Comparison of ENCODE assay signal across 14 mouse cellular contexts in the genomic region with DNA sequence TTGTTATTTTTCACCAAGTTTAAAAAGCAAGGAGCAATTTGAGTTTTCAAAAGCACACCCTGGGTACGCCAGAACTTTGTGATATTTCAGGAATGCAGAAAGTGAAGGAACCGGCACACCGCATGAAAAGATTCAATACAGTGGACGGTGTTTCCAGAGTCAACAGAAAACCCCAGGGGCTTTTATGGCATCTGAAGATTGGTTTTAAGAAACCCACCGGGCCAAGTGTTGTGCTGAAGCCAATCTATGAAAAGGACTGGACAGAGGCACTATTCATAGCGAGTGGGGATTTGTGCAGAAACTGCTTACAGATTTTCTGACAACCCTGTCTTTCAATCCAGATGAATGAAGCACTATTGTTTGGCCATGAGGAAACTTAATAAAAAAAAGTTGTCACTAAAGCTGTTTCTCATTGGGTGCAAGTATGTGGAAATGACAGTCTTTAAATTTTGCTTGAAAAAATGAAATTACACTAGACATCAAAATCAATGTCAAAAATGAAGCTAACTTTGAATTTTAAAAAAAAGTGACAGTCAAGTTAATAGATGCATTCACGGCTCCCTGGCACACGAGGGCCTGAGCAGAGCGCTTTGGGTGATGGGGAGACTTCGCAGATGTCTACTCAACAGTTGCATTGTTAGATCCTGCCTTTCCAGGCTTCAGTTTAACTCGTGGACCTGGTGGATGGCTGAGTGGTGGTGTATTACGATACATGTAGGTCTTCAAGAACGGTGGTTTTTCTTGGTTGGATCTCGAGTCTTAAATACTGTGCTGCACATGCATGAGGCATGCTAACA. TPM values are rescaled to one million over a fixed set of nuclear protein-coding genes. Genes with fewer than 3 reads are reported as not detected.
DNase-seq lines count a peak whose midpoint lies in the region; ATAC-seq lines count a peak whose summit lies in the region.
"Had no signal": no experiment of that assay in that cellular context is flagged by ENCODE, and none has a peak within 500 bp of the region (broad histone marks: within the 10 kb centered on the region; RNA-seq: fewer than 3 reads in every experiment).

No protein-coding gene starts in this region.

- H3K9me3 ChIP-seq in forebrain, embryonic 11.5 days (ENCODE audit: control insufficient read depth, low read length) = no peaks in the 10 kb centered on the region
- H3K9me3 ChIP-seq in forebrain, embryonic 16.5 days (ENCODE audit: control insufficient read depth, low read length) = no peaks in the 10 kb centered on the region
- H3K9me3 ChIP-seq in embryonic facial prominence, embryonic 11.5 days (replicated peaks; ENCODE audit: control insufficient read depth, low read length) = no peaks in the 10 kb centered on the region
- no peaks in the 10 kb centered on the region for H3K9me3 ChIP-seq in hindbrain, embryonic 13.5 days
- no peaks in the 10 kb centered on the region for H3K9me3 ChIP-seq in liver, embryonic 11.5 days (ENCODE audit: control insufficient read depth, low read length)
- H3K9me3 ChIP-seq: neural tube, embryonic 13.5 days had no signal

- H3K4me1 ChIP-seq in forebrain, embryonic 11.5 days (replicated peaks; ENCODE audit: control insufficient read depth, insufficient read depth, low read length) = peaks cover 5% of the 10 kb centered on the region; the same call in 1 of the 2 replicates
- peaks cover 5% of the 10 kb centered on the region for H3K4me1 ChIP-seq in forebrain, embryonic 16.5 days (replicated peaks; ENCODE audit: control insufficient read depth, insufficient read depth, low read length)
- H3K4me1 ChIP-seq in embryonic facial prominence, embryonic 11.5 days (ENCODE audit: control insufficient read depth, insufficient read depth, low read length) = no peaks in the 10 kb centered on the region
- H3K4me1 ChIP-seq in hindbrain, embryonic 13.5 days (replicated peaks) = peaks cover 26% of the 10 kb centered on the region
- no peaks in the 10 kb centered on the region for H3K4me1 ChIP-seq in liver, embryonic 11.5 days (replicated peaks; ENCODE audit: control insufficient read depth, insufficient read depth, low read length)

- 33% methylated on average over 14 of the region's 14 CpGs for WGBS in forebrain, embryonic 11.5 days
- 32% methylated on average over 14 of the region's 14 CpGs for WGBS in forebrain, embryonic 16.5 days
- WGBS in embryonic facial prominence, embryonic 11.5 days = 28% methylated on average over 14 of the region's 14 CpGs
- WGBS in hindbrain, embryonic 13.5 days = 45% methylated on average over 14 of the region's 14 CpGs
- 76% methylated on average over 14 of the region's 14 CpGs for WGBS in liver, embryonic 11.5 days

- no peak overlapping the region for H3K4me3 ChIP-seq in forebrain, embryonic 11.5 days (ENCODE audit: low read depth, low read length)
- no peak overlapping the region for H3K4me3 ChIP-seq in forebrain, embryonic 16.5 days (replicated peaks; ENCODE audit: low read length)
- H3K4me3 ChIP-seq in embryonic facial prominence, embryonic 11.5 days (ENCODE audit: low read depth, low read length) = no peak overlapping the region
- H3K4me3 ChIP-seq in hindbrain, embryonic 13.5 days = no peak overlapping the region
- no peak overlapping the region for H3K4me3 ChIP-seq in liver, embryonic 11.5 days (ENCODE audit: low read depth, low read length)
- H3K4me3 ChIP-seq: neural tube, embryonic 13.5 days had no signal

- 0 out of 2 replicates have a peak, but pooled peaks have one; percentile 37 for ATAC-seq in forebrain, embryonic 11.5 days (replicated peaks; ENCODE audit: low FRiP score)
- no peak for ATAC-seq in forebrain, embryonic 16.5 days
- no peak for ATAC-seq in embryonic facial prominence, embryonic 11.5 days (replicated peaks; ENCODE audit: insufficient number of reproducible peaks, low FRiP score, low TSS enrichment, low read depth)
- ATAC-seq in hindbrain, embryonic 13.5 days (ENCODE audit: low FRiP score) = no peak
- ATAC-seq in liver, embryonic 11.5 days (replicated peaks; ENCODE audit: low FRiP score) = no peak

- H3K9ac ChIP-seq in forebrain, embryonic 11.5 days (ENCODE audit: low read length) = no peak overlapping the region
- no peak overlapping the region for H3K9ac ChIP-seq in forebrain, embryonic 16.5 days (replicated peaks; ENCODE audit: low read depth, low read length)
- no peak overlapping the region for H3K9ac ChIP-seq in embryonic facial prominence, embryonic 11.5 days (replicated peaks; ENCODE audit: low read length)
- H3K9ac ChIP-seq in hindbrain, embryonic 13.5 days = no peak overlapping the region
- no peak overlapping the region for H3K9ac ChIP-seq in liver, embryonic 11.5 days (ENCODE audit: low read depth, low read length)
- H3K9ac ChIP-seq: neural tube, embryonic 13.5 days had no signal

- no peaks in the 10 kb centered on the region for H3K36me3 ChIP-seq in forebrain, embryonic 11.5 days (ENCODE audit: control insufficient read depth, insufficient read depth, low read length)
- no peaks in the 10 kb centered on the region for H3K36me3 ChIP-seq in forebrain, embryonic 16.5 days (ENCODE audit: control insufficient read depth, insufficient read depth)
- H3K36me3 ChIP-seq in embryonic facial prominence, embryonic 11.5 days (replicated peaks; ENCODE audit: control insufficient read depth, insufficient read depth, low read depth, low read length) = no peaks in the 10 kb centered on the region
- H3K36me3 ChIP-seq in hindbrain, embryonic 13.5 days = no peaks in the 10 kb centered on the region
- H3K36me3 ChIP-seq in liver, embryonic 11.5 days (ENCODE audit: control insufficient read depth, insufficient read depth, low read length) = no peaks in the 10 kb centered on the region
- H3K36me3 ChIP-seq: neural tube, embryonic 13.5 days had no signal

- no peak for DNase-seq in forebrain, embryonic 11.5 days (ENCODE audit: low spot score)
- peak; percentile 14 to 26 for DNase-seq in left cerebral cortex, postnatal 25 days (ENCODE audit: low spot score in 2 of 2)
- DNase-seq in left cerebral cortex, postnatal 14 days (ENCODE audit: low spot score in 2 of 2) = no peak
- DNase-seq in embryonic facial prominence, embryonic 11.5 days (ENCODE audit: low spot score) = peak; percentile 60
- DNase-seq in liver, embryonic 11.5 days (ENCODE audit: low spot score) = no peak
- DNase-seq in thymus, postnatal 36 days = no peak
- DNase-seq: kidney, postnatal 36 days; right cerebral cortex, postnatal 25 days had no signal

- peak overlapping the region; percentile 38; the same call in 1 of the 2 replicates for H3K27ac ChIP-seq in forebrain, embryonic 11.5 days (ENCODE audit: low read depth, low read length)
- no peak overlapping the region for H3K27ac ChIP-seq in forebrain, embryonic 16.5 days (ENCODE audit: low read length)
- no peak overlapping the region for H3K27ac ChIP-seq in embryonic facial prominence, embryonic 11.5 days (replicated peaks; ENCODE audit: low read depth, low read length)
- H3K27ac ChIP-seq in hindbrain, embryonic 13.5 days = no peak overlapping the region
- H3K27ac ChIP-seq in liver, embryonic 11.5 days (ENCODE audit: low read depth, low read length) = no peak overlapping the region

- peak overlapping the region; percentile 16; the same call in 1 of the 2 replicates for H3K4me2 ChIP-seq in forebrain, embryonic 11.5 days (ENCODE audit: low read depth, low read length, severe bottlenecking)
- H3K4me2 ChIP-seq in forebrain, embryonic 16.5 days (ENCODE audit: low read length) = no peak overlapping the region
- peak overlapping the region; percentile 10; the same call in 1 of the 2 replicates for H3K4me2 ChIP-seq in embryonic facial prominence, embryonic 11.5 days (ENCODE audit: low read depth, low read length)
- 0 out of 2 replicates have a peak overlapping the region, but pooled peaks have one; percentile 6 for H3K4me2 ChIP-seq in hindbrain, embryonic 13.5 days
- H3K4me2 ChIP-seq in liver, embryonic 11.5 days = no peak overlapping the region
- H3K4me2 ChIP-seq: neural tube, embryonic 13.5 days had no signal

- intact Hi-C loops in left cerebral cortex, postnatal 25 days (cut with DNase I) = no loop called here
- intact Hi-C loops in left cerebral cortex, postnatal 14 days (cut with DNase I) = no loop called here

- H3K27me3 ChIP-seq in forebrain, embryonic 11.5 days (ENCODE audit: control insufficient read depth, insufficient read depth, low read length) = no peaks in the 10 kb centered on the region
- H3K27me3 ChIP-seq in forebrain, embryonic 16.5 days (replicated peaks; ENCODE audit: control insufficient read depth, insufficient read depth, low read length) = no peaks in the 10 kb centered on the region
- no peaks in the 10 kb centered on the region for H3K27me3 ChIP-seq in embryonic facial prominence, embryonic 11.5 days (ENCODE audit: control insufficient read depth, insufficient read depth, low read length)
- no peaks in the 10 kb centered on the region for H3K27me3 ChIP-seq in hindbrain, embryonic 13.5 days
- no peaks in the 10 kb centered on the region; the same call in 1 of the 2 replicates for H3K27me3 ChIP-seq in liver, embryonic 11.5 days (replicated peaks; ENCODE audit: control insufficient read depth, insufficient read depth, low read length)
- H3K27me3 ChIP-seq: neural tube, embryonic 13.5 days had no signal

RNA-seq across cellular contexts. Expression of a gene that starts 16.1 kb away (rescaled TPM):
- polyA plus RNA-seq in forebrain, embryonic 11.5 days (2014; fragmentation: Nextera tagmentation; extraction: Ambion mirVana) = 3.4 and 4.1 TPM in 2 replicates
- 0.62 and 8.4 TPM in 2 replicates for polyA plus RNA-seq in forebrain, embryonic 16.5 days (2015; fragmentation: Nextera tagmentation; extraction: Ambion mirVana)
- total RNA-seq in left cerebral cortex, postnatal 25 days (2021) = 1 to 10 TPM in 1 of 2 experiments, under 1 TPM in 1; 0.87 to 1.1 TPM
- total RNA-seq in left cerebral cortex, postnatal 14 days (2021) = 1 to 10 TPM; 1.1 to 1.2 TPM
- 9.4 and 11.4 TPM in 2 replicates for polyA plus RNA-seq in embryonic facial prominence, embryonic 11.5 days (2014; fragmentation: Nextera tagmentation; extraction: Ambion mirVana)
- 5.1 and 11.3 TPM in 2 replicates for polyA plus RNA-seq in hindbrain, embryonic 13.5 days (2015; fragmentation: Nextera tagmentation; extraction: Ambion mirVana)
- polyA plus RNA-seq in liver, embryonic 11.5 days (2014; fragmentation: Nextera tagmentation; extraction: Ambion mirVana) = 0.37 TPM in 1 of 2 replicates, not detected in the other
- total RNA-seq: granulocyte monocyte progenitor cell, adult 5-6 weeks had no signal
- polyA plus RNA-seq: C2C12; intestine, embryonic 14.5 days had no signal

Comparison
In these comparisons a context has a peak if more than half of its experiments do, and no peak if none do; other contexts are left out.
1. DNase-seq: peak in left cerebral cortex, postnatal 25 days (2 of 2) and embryonic facial prominence, embryonic 11.5 days (single experiment); none in forebrain, embryonic 11.5 days (single experiment), left cerebral cortex, postnatal 14 days (0 of 2), liver, embryonic 11.5 days (single experiment) and thymus, postnatal 36 days (0 of 2).
2. H3K4me2 ChIP-seq: peak in forebrain, embryonic 11.5 days (single experiment), embryonic facial prominence, embryonic 11.5 days (single experiment) and hindbrain, embryonic 13.5 days (single experiment); none in forebrain, embryonic 16.5 days (single experiment) and liver, embryonic 11.5 days (single experiment).